Mouse (Mus musculus): ENCODE measurements around the gene Lcorl. TPM values are rescaled to one million over a fixed set of nuclear protein-coding genes. Genes with fewer than 3 reads are reported as not detected.
A peak's percentile ranks its signal among the peaks of the same experiment; 100 is the strongest.

The Lcorl gene
- polyA plus RNA-seq (2014; fragmentation: Nextera tagmentation; extraction: Ambion mirVana): 30.8 and 42.7 TPM in 2 replicates

GRCm38 (mm10) chr5:45857254-45858011 is at the start of gene Lcorl:
Lcorl (minus strand) TSS chr5:45857615.
- Histone ChIP-seq H3K27ac (ENCODE audit: low read depth, low read length) (peak within 1 kb of the TSS; percentile 98), H3K9ac (ENCODE audit: low read depth, low read length) (peak within 1 kb of the TSS; percentile 98), H3K36me3 (ENCODE audit: control insufficient read depth, insufficient read depth, low read length) (no peaks in the 10 kb centered on the region), H3K4me1 (ENCODE audit: control insufficient read depth, insufficient read depth, low read length) (no peaks in the 10 kb centered on the region), H3K4me3 (ENCODE audit: low read length) (peak within 1 kb of the TSS; percentile 93), H3K27me3 (ENCODE audit: control insufficient read depth, insufficient read depth, low read length) (no peaks in the 10 kb centered on the region), H3K4me2 (replicated peaks; ENCODE audit: low read depth, low read length) (peak within 1 kb of the TSS; percentile 82), H3K9me3 (ENCODE audit: control insufficient read depth, low read length) (no peaks in the 10 kb centered on the region)
- peak; percentile 97 for ATAC-seq (ENCODE audit: low FRiP score, low TSS enrichment)
- WGBS: under 1% methylated on average over 70 of the region's 79 CpGs

GRCm38 (mm10) chr5:45904683-45905082 is 47.3 kb upstream of the Lcorl start:
- H3K27ac ChIP-seq (ENCODE audit: low read depth, low read length): no peak overlapping the region
- H3K4me1 ChIP-seq (ENCODE audit: control insufficient read depth, insufficient read depth, low read length): no peaks in the 10 kb centered on the region
- H3K9ac ChIP-seq (ENCODE audit: low read depth, low read length): no peak overlapping the region
- H3K4me2 ChIP-seq (replicated peaks; ENCODE audit: low read depth, low read length): no peak overlapping the region
- no peaks in the 10 kb centered on the region for H3K9me3 ChIP-seq (ENCODE audit: control insufficient read depth, low read length)
- no peaks in the 10 kb centered on the region for H3K27me3 ChIP-seq (ENCODE audit: control insufficient read depth, insufficient read depth, low read length)
- H3K36me3 ChIP-seq (ENCODE audit: control insufficient read depth, insufficient read depth, low read length): no peaks in the 10 kb centered on the region
- 96% methylated on average over 2 of the region's 2 CpGs for WGBS
- no peak for ATAC-seq (ENCODE audit: low FRiP score, low TSS enrichment)
- H3K4me3 ChIP-seq (ENCODE audit: low read length): no peak overlapping the region

- H3K9me3 ChIP-seq (ENCODE audit: control insufficient read depth, low read length): no peaks in the 10 kb centered on the region
- H3K27ac ChIP-seq (ENCODE audit: low read depth, low read length): no peak overlapping the region
- H3K36me3 ChIP-seq (ENCODE audit: control insufficient read depth, insufficient read depth, low read length): no peaks in the 10 kb centered on the region
- H3K4me1 ChIP-seq (ENCODE audit: control insufficient read depth, insufficient read depth, low read length): no peaks in the 10 kb centered on the region
- no peak overlapping the region for H3K4me3 ChIP-seq (ENCODE audit: low read length)
- ATAC-seq (ENCODE audit: low FRiP score, low TSS enrichment): no peak
- 69% methylated on average over 3 of the region's 3 CpGs for WGBS
- H3K27me3 ChIP-seq (ENCODE audit: control insufficient read depth, insufficient read depth, low read length): no peaks in the 10 kb centered on the region
- H3K4me2 ChIP-seq (replicated peaks; ENCODE audit: low read depth, low read length): no peak overlapping the region
- H3K9ac ChIP-seq (ENCODE audit: low read depth, low read length): no peak overlapping the region
Observed at GRCm38 (mm10) chr5:45903246-45903645, 45.8 kb upstream of the Lcorl start.

GRCm38 (mm10) chr5:45895362-45895761 is 37.9 kb upstream of the Lcorl start:
- no peak overlapping the region for H3K27ac ChIP-seq (ENCODE audit: low read depth, low read length)
- peak; percentile 77; the same call in 1 of the 2 replicates for ATAC-seq (ENCODE audit: low FRiP score, low TSS enrichment)
- H3K9me3 ChIP-seq (ENCODE audit: control insufficient read depth, low read length): no peaks in the 10 kb centered on the region
- H3K4me1 ChIP-seq (ENCODE audit: control insufficient read depth, insufficient read depth, low read length): no peaks in the 10 kb centered on the region; the same call in 1 of the 2 replicates
- no peak overlapping the region for H3K4me3 ChIP-seq (ENCODE audit: low read length)
- no peaks in the 10 kb centered on the region for H3K36me3 ChIP-seq (ENCODE audit: control insufficient read depth, insufficient read depth, low read length)
- H3K27me3 ChIP-seq (ENCODE audit: control insufficient read depth, insufficient read depth, low read length): no peaks in the 10 kb centered on the region
- H3K9ac ChIP-seq (ENCODE audit: low read depth, low read length): no peak overlapping the region
- WGBS: 33% methylated on average over 1 of the region's 1 CpGs
- H3K4me2 ChIP-seq (replicated peaks; ENCODE audit: low read depth, low read length): no peak overlapping the region

GRCm38 (mm10) chr5:45893696-45894095 is 36.3 kb upstream of the Lcorl start:
- Histone ChIP-seq H3K27me3 (ENCODE audit: control insufficient read depth, insufficient read depth, low read length) (no peaks in the 10 kb centered on the region), H3K9me3 (ENCODE audit: control insufficient read depth, low read length) (no peaks in the 10 kb centered on the region), H3K36me3 (ENCODE audit: control insufficient read depth, insufficient read depth, low read length) (no peaks in the 10 kb centered on the region), H3K4me3 (ENCODE audit: low read length) (no peak overlapping the region), H3K4me2 (replicated peaks; ENCODE audit: low read depth, low read length) (no peak overlapping the region), H3K27ac (ENCODE audit: low read depth, low read length) (no peak overlapping the region), H3K9ac (ENCODE audit: low read depth, low read length) (no peak overlapping the region), H3K4me1 (ENCODE audit: control insufficient read depth, insufficient read depth, low read length) (no peaks in the 10 kb centered on the region; the same call in 1 of the 2 replicates)
- no peak for ATAC-seq (ENCODE audit: low FRiP score, low TSS enrichment)
- 77% methylated on average over 3 of the region's 3 CpGs for WGBS

- WGBS: 93% methylated on average over 1 of the region's 1 CpGs
- H3K36me3 ChIP-seq (ENCODE audit: control insufficient read depth, insufficient read depth, low read length): no peaks in the 10 kb centered on the region
- H3K4me1 ChIP-seq (ENCODE audit: control insufficient read depth, insufficient read depth, low read length): no peaks in the 10 kb centered on the region
- H3K27ac ChIP-seq (ENCODE audit: low read depth, low read length): no peak overlapping the region
- H3K9me3 ChIP-seq (ENCODE audit: control insufficient read depth, low read length): no peaks in the 10 kb centered on the region
- H3K4me3 ChIP-seq (ENCODE audit: low read length): no peak overlapping the region
- ATAC-seq (ENCODE audit: low FRiP score, low TSS enrichment): no peak
- H3K9ac ChIP-seq (ENCODE audit: low read depth, low read length): no peak overlapping the region
- no peak overlapping the region for H3K4me2 ChIP-seq (replicated peaks; ENCODE audit: low read depth, low read length)
- H3K27me3 ChIP-seq (ENCODE audit: control insufficient read depth, insufficient read depth, low read length): no peaks in the 10 kb centered on the region
Observed at GRCm38 (mm10) chr5:45876328-45876727, 18.9 kb upstream of the Lcorl start.

GRCm38 (mm10) chr5:45875472-45875871 is 18.1 kb upstream of the Lcorl start:
- 88% methylated on average over 4 of the region's 4 CpGs for WGBS
- Histone ChIP-seq H3K27me3 (ENCODE audit: control insufficient read depth, insufficient read depth, low read length) (no peaks in the 10 kb centered on the region), H3K9me3 (ENCODE audit: control insufficient read depth, low read length) (no peaks in the 10 kb centered on the region), H3K4me1 (ENCODE audit: control insufficient read depth, insufficient read depth, low read length) (no peaks in the 10 kb centered on the region), H3K4me2 (replicated peaks; ENCODE audit: low read depth, low read length) (no peak overlapping the region), H3K9ac (ENCODE audit: low read depth, low read length) (no peak overlapping the region), H3K36me3 (ENCODE audit: control insufficient read depth, insufficient read depth, low read length) (no peaks in the 10 kb centered on the region), H3K4me3 (ENCODE audit: low read length) (no peak overlapping the region), H3K27ac (ENCODE audit: low read depth, low read length) (no peak overlapping the region)
- ATAC-seq (ENCODE audit: low FRiP score, low TSS enrichment): no peak

- no peak for ATAC-seq (ENCODE audit: low FRiP score, low TSS enrichment)
- no peak overlapping the region for H3K4me2 ChIP-seq (replicated peaks; ENCODE audit: low read depth, low read length)
- no peak overlapping the region for H3K4me3 ChIP-seq (ENCODE audit: low read length)
- no peaks in the 10 kb centered on the region for H3K27me3 ChIP-seq (ENCODE audit: control insufficient read depth, insufficient read depth, low read length)
- WGBS: 79% methylated on average over 4 of the region's 4 CpGs
- H3K9me3 ChIP-seq (ENCODE audit: control insufficient read depth, low read length): no peaks in the 10 kb centered on the region
- no peaks in the 10 kb centered on the region for H3K4me1 ChIP-seq (ENCODE audit: control insufficient read depth, insufficient read depth, low read length)
- H3K27ac ChIP-seq (ENCODE audit: low read depth, low read length): no peak overlapping the region
- H3K9ac ChIP-seq (ENCODE audit: low read depth, low read length): no peak overlapping the region
- no peaks in the 10 kb centered on the region for H3K36me3 ChIP-seq (ENCODE audit: control insufficient read depth, insufficient read depth, low read length)
Observed at GRCm38 (mm10) chr5:45874284-45875030, 17.0 kb upstream of the Lcorl start.

- no peaks in the 10 kb centered on the region for H3K36me3 ChIP-seq (ENCODE audit: control insufficient read depth, insufficient read depth, low read length)
- H3K27me3 ChIP-seq (ENCODE audit: control insufficient read depth, insufficient read depth, low read length): no peaks in the 10 kb centered on the region
- H3K27ac ChIP-seq (ENCODE audit: low read depth, low read length): no peak overlapping the region
- 81% methylated on average over 2 of the region's 2 CpGs for WGBS
- H3K9ac ChIP-seq (ENCODE audit: low read depth, low read length): peak overlapping the region; percentile 19; the same call in 1 of the 2 replicates
- H3K9me3 ChIP-seq (ENCODE audit: control insufficient read depth, low read length): no peaks in the 10 kb centered on the region
- no peaks in the 10 kb centered on the region for H3K4me1 ChIP-seq (ENCODE audit: control insufficient read depth, insufficient read depth, low read length)
- peak overlapping the region; percentile 93; the same call in 1 of the 2 replicates for H3K4me3 ChIP-seq (ENCODE audit: low read length)
- ATAC-seq (ENCODE audit: low FRiP score, low TSS enrichment): no peak
- peak overlapping the region; percentile 60 for H3K4me2 ChIP-seq (replicated peaks; ENCODE audit: low read depth, low read length)
Observed at GRCm38 (mm10) chr5:45858368-45858767, 953 bp upstream of the Lcorl start.
